Mouse (Mus musculus): ENCODE measurements at regions not wholly inside any gene's neighbourhood (a gene's known extent, or its start where the extent isn't known, plus 50 kb on each side); places are given as distances from the start of the nearest gene placed in this dataset.

DNA sequence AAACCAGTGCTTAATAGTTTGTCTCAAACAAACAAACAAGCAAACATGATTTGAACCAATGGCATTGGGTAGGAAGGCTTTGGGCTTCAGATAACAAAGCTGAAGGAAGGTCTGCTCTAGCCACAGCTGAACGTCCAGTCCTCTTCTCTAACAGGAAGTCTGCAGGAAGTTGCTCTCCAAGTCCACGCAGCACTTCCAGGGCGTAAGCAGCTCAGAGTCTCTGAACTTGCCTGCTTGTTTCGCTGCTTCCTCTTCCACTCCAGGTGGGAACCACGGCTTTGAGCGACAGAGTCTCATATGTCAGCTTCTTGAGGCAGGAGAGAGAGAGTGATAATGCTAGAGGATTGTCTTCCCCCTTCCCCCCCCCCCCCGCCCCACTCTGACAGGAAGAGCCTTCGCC is 123.6 kb downstream of the Tnfrsf21 start:
- TF ChIP-seq GATA4 (IDR thresholded peaks at IDR 0.05; ENCODE audit: insufficient replicate concordance, low read length): no peak

DNA sequence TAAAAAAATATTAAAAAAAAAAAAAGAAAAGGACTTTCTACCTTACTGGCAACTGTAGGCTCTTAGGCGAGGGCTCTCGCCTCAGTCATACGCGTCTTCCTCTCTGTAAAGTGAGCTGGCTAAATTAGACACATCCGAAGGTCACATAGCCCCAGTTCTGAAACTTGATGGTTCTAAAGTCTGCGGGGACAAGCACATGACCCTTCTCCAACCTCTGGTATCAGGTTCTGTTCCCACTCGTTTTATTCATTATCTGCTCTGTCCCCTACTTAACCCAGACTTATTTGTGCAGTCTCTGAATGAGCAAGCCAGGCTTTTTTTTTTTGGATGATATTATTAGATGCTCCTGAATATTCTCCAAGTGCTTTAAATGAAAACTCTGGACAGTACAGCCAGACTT is 125.4 kb downstream of the Tnfrsf21 start:
- TF ChIP-seq GATA4 (IDR thresholded peaks at IDR 0.05; ENCODE audit: insufficient replicate concordance, low read length): peak; percentile 57; the same call in 1 of the 2 replicates

DNA sequence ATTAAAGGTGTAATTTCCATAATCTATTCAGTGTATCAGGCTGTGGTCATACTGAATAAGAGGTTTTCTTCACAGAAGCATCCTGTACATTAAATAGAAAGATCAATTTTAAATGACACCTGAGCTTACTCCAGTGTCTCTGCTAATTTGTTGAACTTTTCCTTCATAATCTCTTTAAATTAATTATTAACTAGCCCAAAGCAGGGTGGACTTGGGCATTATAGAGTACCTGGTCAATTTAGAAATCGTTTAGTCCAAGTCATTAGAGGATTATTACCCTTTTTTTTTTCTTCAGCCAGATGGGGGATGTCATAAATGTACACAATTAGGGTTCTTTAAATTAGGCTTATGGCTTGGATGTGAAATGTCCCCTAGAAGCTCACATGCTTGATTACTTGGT is 124.4 kb upstream of the Adgrf1 start:
- TF ChIP-seq GATA4 (IDR thresholded peaks at IDR 0.05; ENCODE audit: insufficient replicate concordance, low read length): no peak

DNA sequence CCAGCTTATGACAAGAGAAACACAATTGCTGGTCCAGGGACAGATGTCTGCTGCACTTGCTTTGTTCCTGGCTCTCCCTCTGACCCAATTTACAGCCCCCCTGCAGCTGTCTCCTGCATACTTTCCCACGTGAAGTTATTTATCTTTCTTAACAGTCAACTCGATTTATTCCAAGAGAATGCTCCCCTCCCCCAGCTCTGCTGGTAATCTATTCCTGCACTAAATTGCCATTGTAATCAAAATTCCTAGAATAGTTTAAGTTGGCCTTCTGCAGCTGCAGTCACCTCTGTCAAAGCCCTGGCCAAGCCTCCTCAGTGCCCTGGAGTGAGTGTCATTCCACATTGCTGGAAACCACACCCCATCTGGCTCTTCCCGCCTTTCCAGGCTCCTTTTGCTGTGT is 122.2 kb upstream of the Adgrf1 start:
- TF ChIP-seq GATA4 (IDR thresholded peaks at IDR 0.05; ENCODE audit: insufficient replicate concordance, low read length): no peak

DNA sequence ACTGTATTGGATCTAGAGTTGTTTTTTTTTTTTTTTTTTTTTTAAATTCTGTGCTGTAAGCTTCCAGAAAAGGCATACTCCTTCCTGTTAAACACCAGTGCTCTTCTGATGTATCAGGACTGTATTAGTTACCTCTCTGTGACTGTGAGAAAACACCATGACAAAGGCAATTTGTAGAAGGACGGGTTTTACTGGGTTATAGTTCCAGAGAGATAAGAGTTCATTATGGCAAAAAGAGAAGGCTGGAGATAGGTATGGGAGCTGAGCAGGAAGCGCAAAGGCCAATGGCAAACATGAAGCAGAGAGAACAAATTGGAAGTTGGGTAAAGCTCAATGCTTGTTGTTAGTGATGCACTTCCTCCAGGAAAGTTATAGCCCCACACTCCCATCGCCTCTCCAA is 117.5 kb upstream of the Adgrf1 start:
- no peak for TF ChIP-seq GATA4 (IDR thresholded peaks at IDR 0.05; ENCODE audit: insufficient replicate concordance, low read length)

DNA sequence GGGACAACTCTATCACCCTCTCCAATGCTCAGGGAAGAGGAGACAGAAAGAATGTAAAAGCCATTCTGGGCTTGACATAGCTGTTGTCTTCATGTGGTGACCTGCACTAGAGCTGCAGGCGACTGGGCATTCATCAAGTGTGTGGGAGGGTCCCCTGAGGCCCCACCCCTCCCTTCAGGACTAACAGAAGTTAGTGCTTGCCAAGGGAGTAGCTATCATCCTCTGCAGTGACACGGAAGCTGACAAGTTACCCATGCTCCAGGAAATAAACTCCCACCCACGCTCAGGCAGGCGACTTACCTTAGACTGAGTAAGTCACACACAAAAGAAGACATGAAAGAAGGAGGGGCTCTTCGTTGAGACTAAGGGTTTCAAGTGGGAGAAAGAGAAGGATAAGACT is 114.0 kb upstream of the Adgrf1 start:
- no peak for TF ChIP-seq GATA4 (IDR thresholded peaks at IDR 0.05; ENCODE audit: insufficient replicate concordance, low read length)

DNA sequence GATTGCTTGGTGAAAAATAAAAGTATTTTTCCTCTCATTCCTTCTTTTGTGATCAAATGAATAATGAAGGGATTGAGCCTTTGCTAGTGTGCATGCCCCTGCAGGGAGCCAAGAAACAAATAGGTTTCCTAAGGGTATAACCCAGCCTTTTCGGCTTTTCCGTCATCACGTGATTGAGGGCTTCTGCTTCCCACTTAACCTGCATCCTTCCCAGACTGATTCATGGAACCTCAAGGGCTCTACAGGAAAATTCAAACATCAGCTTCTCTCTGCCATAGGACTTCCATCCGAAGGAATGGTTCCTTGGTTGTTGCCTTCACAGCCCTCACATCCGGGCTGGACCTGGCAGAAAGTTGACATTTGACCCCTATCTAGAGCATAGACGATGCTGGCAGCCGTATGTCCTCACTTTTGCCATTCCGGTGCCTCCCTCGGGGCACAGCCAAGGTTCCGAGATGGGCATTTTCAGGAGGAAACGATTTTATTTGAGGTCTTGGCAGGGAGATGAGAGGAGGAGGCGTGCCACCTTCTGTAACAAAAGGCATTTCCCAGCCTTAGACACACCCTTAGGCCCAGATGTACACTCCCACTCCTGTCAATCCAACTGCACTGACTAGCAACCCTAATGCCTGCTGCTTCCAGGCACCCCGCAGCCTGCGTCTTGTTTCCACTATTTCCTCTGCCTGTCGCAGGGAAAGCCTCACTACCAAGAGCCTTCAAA is 112.2 kb upstream of the Adgrf1 start:
- no peak for TF ChIP-seq GATA4 (IDR thresholded peaks at IDR 0.05; ENCODE audit: insufficient replicate concordance, low read length)

DNA sequence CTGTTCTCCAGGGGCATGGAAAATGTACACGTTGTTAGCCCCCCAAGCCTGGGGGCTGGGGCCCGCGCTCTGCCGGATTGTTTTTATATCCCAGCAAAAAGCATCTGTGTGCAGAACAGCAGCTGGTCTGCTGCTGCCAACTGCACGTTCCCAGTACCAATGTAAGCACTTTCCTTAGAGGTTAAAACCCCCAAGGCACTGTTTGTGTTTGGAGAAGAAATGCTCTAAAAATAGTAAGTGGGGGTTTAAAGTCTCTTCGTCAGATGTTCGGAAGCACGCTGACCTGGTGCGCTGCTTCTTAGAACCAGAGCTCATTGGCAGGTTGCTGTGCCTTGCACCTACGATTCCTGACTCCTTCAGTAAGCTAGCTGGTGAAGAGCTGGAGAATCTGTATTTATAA is 111.4 kb upstream of the Adgrf1 start:
- no peak for TF ChIP-seq GATA4 (IDR thresholded peaks at IDR 0.05; ENCODE audit: insufficient replicate concordance, low read length)

DNA sequence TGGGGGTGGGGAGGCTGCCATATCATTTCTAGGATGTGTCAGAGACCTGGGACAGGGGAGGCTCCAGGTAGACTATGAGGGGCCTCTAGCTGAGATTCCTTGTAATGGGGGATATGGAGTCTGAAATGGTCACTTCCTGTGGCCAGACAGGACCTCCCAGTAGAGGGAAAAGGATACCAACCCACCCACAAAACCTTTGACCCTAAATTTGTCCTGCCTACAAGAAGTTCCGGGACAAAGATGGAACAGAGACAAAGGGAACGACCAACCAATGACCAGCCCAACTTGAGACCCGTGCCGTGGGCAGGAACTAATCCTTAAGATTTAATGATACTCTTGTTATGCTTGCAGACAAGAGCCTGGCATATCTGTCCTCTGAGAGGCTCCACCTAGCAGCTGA is 107.0 kb upstream of the Adgrf1 start:
- TF ChIP-seq GATA4 (IDR thresholded peaks at IDR 0.05; ENCODE audit: insufficient replicate concordance, low read length): no peak

DNA sequence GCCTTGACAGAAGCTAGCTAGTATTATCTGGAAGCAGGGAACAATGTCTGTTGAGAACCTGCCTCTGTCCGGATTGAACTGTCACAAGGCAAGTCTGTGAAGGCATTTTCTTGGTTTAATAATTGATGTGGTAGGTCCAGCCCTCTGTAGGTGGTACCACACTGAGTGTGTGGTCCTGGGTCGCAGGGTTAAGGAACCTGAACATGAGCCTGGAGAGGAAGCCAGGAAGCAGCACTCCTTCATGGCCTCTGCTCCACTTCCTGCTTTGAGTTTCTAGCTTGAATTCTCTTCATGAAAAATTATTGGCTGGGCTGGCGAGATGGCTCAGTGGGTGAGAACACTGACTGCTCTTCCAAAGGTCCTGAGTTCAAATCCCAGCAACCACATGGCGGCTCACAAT is 104.0 kb upstream of the Adgrf1 start:
- TF ChIP-seq GATA4 (IDR thresholded peaks at IDR 0.05; ENCODE audit: insufficient replicate concordance, low read length): no peak

DNA sequence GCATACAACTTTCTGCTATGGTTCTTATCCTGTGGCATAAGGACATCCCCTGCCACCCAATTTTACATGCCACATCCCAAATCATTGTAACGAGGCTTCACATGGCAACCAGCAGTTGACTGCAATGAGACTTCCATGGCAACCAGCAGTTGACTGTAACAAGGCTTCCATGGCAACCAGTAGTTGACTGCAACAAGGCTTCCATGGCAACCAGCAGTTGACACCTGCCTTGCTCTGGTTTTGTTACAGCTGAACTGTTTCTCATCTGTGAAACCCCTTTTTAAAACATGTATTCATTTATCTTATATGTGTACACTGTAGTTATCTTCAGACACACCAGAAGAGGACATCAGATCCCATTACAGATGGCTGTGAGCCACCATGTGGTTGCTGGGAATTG is 100.7 kb upstream of the Adgrf1 start:
- no peak for TF ChIP-seq GATA4 (IDR thresholded peaks at IDR 0.05; ENCODE audit: insufficient replicate concordance, low read length)

DNA sequence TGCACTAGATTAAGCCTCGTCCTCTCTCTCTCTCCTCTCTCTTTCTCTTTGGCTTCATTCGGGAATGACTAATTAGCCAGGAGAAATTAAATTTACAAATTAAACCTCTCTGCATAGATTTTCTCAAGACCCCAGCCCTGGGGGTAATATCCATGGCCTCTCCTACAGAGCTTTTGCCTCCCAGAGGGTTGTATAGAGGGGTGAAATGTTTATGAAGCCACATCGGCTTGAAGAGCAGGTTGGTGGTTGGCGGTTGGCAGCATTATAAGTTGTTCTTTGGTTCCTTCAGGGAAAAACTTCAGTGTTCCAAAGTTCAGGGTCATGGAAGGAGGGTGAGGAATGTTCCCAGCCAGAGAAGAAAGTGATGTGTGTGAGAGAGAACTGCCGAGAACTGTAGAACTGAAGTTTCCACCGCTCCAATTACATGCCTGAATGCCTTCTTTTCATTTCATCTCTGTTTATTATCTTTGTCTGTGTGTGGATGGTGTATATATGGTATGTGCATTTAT is 97.4 kb upstream of the Adgrf1 start:
- no peak for TF ChIP-seq GATA4 (IDR thresholded peaks at IDR 0.05; ENCODE audit: insufficient replicate concordance, low read length)

DNA sequence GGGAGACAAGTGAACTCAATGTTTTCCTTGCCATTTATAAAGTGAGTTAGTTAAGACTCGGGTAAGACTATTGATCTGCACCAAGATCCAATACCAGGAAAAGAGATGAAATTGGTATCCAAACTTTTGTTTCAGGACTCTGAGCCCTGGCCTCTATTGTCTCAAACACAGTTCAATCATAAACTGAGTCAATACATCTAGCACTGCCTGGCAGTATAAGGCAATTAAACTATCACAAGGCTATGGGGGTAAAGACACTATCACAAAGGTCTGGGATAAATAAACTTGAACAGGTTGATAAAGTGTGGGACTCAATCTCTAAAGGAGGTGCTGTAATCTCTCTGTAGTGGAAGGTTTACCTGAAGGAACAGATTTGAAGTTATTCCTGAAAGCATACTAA is 95.3 kb upstream of the Adgrf1 start:
- TF ChIP-seq GATA4 (IDR thresholded peaks at IDR 0.05; ENCODE audit: insufficient replicate concordance, low read length): no peak

DNA sequence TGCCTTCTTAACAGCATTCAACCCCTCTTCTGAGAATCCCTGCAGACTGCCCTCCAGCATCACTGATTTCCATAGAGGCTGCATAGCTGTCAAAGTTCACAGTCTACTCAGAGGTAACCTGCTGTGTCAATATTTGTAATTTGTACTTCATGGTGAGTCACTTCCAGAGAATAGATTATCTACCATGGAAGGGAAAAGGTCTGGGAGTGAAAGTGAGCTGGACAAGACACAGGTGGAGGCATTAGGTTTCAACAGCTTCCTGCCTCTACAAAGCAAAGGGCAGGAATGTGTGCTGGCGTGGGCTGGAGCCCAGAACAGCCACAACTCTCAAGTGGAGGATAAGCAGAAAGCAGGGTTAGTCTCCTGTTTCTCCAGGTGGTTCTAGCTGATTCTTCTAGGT is 92.9 kb upstream of the Adgrf1 start:
- no peak for TF ChIP-seq GATA4 (IDR thresholded peaks at IDR 0.05; ENCODE audit: insufficient replicate concordance, low read length)

DNA sequence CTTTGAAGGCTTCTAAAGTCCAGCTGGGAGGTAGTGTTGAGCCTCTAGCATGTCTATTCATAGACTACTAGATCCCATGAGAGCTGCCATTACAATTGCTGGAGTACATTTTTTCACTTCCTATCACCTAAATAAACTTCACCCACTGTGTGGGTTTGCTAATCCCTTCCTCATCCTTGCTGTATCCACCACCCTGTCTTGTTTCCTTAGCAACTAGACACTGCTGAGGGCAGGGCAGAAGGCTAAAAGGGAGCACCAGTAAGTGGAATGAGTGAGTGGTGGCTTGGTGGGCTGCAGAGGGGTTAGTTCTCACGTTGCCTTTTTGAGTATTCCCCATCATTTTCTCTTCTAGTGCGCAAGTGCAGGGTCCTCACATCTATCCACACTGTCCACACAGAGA is 80.1 kb upstream of the Adgrf1 start:
- TF ChIP-seq GATA4 (IDR thresholded peaks at IDR 0.05; ENCODE audit: insufficient replicate concordance, low read length): no peak

DNA sequence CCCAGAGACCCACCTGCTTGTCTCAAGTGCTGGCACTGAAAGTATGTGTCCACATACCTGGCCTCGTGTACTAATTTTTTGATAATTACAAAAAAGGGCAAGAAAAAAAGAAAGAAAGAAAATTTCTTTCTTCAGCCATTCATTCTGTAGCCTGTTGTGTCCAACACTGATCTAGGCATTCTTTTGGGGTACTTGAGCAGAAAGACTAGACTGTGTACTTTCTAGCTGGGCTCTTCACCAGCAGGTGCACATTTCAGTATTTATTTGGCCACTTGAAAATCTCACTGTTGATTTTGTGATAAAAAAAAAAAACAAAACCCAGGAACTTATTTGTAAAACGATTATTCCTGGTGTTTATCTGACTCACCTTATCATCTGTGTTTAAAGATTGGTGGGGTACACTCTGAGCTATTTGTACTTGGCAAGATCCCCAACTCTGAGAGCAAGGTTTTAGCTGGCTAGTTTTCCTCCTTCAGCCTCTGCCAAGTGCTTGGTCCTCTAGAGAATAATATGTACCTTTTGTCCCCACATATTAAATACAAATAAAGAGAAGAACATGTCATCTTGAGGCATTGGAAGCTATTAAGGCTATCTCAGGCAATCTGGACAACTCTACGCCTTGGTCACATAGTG is 79.2 kb upstream of the Adgrf1 start:
- no peak for TF ChIP-seq GATA4 (IDR thresholded peaks at IDR 0.05; ENCODE audit: insufficient replicate concordance, low read length)

DNA sequence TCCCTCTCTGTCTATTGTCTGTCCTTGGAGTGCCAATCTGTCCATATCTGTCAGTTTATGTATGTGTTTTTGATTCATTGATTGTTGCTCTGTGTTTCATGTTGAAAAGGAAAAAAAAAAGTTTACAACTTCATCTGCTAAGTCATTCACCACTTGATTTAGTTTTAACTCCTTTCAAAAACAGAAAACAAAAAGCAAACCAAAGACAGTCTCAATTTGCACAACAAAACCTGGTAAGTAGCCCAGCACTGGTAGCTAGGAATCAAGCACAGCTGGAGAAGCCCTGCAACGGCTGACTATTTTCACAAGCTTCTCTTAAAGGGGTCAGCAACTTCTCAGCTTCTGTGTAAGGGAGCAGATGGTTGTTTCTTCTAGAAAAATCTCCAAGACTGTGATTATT is 72.9 kb upstream of the Adgrf1 start:
- no peak for TF ChIP-seq GATA4 (IDR thresholded peaks at IDR 0.05; ENCODE audit: insufficient replicate concordance, low read length)

Measured in liver, adult (tissue).